Mouse (Mus musculus): Measurements from ENCODE around the gene Nol4l.
A peak's percentile ranks its signal among the peaks of the same experiment; 100 is the strongest.

Gene Nol4l

GRCm38 (mm10) chr2:153445137-153446016, 84.4 kb downstream of the Nol4l start:
- DNase-seq (ENCODE audit: low spot score in 2 of 2), result peak in 1 of 2 experiments; percentile 43

DNA sequence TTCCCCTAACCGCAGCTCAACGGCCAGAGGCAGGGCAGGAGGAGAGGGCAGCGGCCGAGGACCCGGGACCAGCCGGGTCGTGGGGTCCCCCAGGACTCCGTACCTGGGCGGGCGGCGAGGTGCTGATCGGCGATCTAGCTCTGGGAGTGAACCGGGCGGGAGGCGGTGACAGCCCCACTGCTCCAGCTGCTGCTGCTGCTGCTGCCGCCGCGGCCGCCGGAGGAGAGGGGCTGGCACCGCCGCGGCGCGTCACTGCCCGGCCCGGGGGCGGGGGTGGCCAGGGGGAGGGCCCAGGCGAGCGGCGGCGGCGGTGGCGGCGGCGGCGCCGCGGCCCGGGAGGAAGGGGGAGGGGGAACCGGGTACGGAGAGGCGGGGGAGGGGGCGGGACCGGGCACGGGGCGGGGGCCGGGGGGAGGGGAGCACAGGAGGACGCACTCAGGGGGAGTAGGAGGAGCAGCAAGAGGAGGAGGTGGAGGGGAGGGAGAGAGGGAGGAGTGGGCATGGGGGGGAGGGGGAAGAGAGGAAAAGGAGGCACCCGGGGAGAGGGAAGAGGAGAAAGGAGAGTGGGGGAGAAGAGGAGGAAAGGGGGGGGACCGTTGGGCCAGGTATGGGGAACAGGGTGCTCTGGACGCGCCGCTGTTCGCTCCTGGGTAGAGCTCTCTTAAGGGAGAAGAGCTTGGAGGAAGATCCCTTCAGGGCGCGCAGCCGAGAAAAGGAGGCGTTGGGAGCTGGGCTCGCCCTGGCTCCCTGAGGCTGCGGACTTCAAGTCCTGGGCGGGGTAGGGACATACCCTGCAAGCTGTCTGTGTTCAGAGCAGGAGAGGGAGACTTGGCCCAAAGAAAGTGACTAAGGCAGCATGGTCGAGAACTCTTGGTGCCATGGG, 85.3 kb downstream of the Nol4l start:
- DNase-seq (ENCODE audit: low spot score in 2 of 2), result peak; percentile 43 to 44

DNA sequence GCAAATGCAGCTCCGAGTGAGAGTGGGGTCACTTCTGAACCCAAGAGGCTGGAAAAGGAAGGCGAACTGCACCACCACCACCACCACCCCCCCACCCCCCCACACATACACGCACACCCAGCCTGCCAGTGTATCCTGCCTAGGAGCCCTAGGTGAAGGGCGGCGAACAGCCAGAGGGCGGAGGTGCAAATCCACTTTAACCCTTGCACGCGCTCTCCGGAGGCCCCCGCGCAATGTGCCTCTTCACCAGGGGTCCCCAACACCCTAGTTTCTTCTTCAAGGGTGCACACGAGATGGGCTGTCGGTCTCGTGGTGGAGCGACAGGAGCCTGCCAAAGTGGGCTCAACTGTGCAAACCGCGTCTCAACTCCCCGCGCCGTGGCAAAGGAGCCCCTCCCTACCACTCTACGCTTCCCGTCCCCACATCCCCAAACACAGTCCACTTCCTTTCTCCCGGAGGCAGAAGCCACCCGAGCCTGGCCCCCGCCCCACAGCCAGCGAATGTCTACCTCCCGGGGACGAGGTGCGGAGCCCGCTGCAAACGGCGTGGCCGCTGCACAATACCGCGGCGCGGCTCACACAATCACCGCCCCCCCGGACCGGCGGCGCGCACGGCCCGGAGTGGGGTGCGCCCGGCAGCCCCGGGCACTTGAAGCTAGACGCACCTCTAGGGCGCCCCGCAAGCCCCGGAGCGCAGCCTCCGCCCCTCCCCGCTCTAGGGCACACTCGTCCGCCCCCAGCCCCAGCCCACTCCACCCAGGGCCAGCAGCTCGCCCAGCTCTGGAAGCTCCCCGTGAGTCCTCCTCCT, 86.1 kb downstream of the Nol4l start:
- DNase-seq (ENCODE audit: low spot score in 2 of 2), result peak in 1 of 2 experiments; percentile 63

GRCm38 (mm10) chr2:153442720-153443119, 87.1 kb downstream of the Nol4l start:
- no peak for DNase-seq (ENCODE audit: low spot score in 2 of 2)

DNA sequence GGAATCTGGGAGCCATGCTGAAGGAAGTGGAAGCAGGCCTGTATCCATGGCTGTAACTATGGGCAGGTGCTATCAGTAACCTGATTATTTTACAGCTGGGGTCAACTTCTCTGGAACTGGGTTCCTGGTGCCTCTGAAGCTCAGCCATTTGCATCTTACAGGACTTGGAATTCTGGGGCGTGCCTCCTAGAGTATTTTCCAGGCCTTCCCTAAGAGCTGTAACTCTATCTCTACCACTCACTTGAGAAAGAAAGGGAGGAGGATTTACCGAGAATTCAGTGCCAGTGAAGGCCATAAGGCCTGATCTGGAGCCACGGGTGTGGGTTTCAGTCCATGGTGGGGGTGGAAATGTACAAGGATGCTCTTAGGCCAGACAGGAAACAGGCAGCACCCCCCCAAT, 88.5 kb downstream of the Nol4l start:
- DNase-seq (ENCODE audit: low spot score in 2 of 2), result no peak

DNA sequence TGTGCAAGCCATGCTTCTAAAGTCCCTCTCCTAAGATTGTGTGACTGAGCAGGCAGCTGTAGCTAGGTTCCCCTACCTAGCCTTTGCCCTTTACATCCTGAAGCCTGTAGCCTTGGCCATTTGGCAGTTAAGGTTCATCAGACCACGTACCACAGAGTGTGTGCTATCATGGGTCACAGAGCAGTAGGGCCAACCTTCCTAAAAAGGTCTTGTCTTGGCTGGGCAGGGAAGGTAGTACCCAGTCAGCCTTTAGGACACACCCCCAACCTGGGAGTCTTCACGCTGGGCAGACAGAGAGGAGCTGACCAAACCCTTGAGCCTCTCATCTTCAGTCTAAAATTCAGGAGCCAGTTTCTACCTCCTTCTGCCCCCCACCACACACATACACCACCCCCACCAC, 89.0 kb downstream of the Nol4l start:
- DNase-seq (ENCODE audit: low spot score in 2 of 2), result no peak

DNA sequence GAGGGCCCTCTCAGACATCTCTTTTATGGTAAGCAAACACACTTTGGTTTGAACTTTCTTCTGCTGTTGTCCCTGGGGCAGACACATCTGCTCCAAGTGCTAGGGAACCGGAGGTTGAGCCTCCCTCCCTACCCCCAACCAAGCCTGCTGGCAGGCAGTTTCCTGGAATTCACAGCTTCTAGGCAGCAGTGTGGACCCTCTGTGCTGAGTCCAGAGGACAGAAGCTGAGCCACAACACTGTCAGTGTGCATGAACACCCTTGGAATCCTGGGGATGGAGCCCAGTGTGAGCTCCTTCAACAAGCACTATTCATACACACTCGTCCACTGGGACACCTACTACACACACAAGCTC, 92.5 kb downstream of the Nol4l start:
- DNase-seq (ENCODE audit: low spot score in 2 of 2), result no peak

- no peak for DNase-seq (ENCODE audit: low spot score in 2 of 2)
Measured at GRCm38 (mm10) chr2:153436641-153437305, 93.0 kb downstream of the Nol4l start.

DNA sequence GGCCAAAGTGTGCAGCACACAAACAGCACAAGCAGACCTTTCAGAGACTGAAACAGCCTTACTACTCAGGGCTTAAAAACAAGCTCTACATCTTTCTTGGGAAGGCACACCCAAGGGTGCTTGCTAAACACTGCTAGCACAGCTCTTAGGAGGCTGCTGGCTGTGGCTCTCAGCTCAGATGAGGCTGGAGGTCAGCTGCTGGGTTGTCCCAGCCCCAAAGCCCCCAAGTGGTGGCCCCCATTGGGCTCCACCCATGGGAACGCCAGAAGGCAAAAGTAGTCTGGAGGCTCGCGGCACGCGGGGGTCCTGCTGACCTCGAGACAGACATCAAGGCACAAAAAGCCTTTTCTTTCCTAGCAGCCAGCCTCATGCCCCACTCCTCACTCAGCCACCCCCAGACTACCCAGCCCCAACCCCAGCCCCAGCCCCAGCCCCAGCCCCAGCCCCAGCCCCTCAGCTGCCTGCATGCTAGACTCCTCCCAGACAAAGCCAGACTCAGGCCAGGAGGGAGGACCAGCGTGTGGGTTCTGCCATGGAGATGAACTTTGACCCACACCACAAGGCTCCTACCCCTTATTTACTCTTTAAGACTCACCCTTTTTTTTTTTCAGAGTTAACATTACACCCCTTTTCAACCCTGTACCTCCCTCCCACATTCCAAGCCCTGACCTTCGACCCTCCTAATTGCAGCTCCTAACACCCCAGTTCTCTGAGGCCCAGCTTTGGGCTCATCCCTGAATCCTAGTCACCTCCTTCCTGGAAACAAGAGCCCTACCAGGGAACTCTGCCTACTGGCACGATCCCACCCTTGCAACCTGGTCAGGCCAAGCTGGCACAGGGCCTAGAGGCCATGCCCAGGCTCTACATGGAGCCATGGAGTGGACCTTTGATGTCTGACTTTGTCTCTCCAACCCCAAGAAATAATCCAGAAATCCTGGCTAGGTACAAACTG, 94.6 kb downstream of the Nol4l start:
- no peak for DNase-seq (ENCODE audit: low spot score in 2 of 2)

DNA sequence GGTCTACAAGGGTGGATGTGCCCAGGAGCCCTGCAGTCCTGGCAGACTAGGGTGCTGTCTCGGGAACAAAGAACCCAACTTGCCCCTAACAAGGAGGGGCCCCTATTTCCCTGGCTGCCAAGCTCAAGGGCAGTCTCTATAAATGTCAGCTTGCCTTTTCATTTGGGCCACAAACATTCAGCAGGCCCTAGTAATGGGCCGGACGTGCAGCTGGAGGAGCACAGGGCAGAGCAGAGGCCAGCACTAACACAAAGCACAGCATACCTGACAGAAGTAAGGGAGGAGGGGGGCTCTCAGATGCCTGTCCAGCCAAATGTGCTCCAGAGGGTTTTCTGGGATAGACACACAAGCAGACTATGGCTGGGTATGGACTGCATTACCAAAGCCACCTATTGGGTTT, 95.9 kb downstream of the Nol4l start:
- DNase-seq (ENCODE audit: low spot score in 2 of 2), result no peak

DNA sequence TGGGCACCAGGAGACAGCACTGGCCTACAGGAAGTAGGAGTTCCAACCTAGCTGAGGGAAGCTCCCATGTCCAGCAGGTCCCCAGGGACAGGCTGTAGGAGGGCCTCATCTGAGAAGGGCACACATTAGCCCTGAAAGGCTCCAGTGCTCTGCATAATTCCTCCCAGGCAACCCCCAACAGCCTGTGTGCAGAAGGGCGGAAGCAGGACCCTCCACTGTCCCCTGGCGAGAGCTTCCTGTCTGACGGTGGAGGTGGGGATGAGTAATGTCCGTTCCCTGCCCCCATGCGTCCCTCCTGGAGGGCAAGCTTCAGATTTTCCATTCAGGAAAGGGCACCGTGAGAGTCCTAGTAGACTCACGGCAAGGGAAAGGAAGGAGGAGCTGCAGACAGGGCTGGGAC, 97.3 kb downstream of the Nol4l start:
- DNase-seq (ENCODE audit: low spot score in 2 of 2), result no peak

DNA sequence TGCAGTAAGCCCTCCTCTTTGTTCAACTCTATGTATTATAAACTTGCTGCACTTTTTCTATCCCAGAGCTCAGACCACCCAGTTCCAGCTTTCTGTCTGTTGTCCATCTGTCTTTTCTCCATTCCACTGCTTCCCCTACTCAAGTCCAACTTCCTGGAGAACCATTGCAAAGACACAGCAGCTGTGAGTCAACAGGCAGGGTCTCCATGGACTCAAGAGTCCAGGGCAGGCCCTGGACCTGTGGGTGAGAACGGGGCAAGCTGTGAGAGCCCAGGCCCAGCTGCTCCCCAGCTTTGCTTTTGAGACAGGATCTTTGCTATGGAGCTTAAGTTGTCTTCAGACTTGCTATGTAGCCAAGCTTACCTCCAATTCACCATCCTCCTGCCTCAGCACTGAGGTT, 99.2 kb downstream of the Nol4l start:
- no peak for DNase-seq (ENCODE audit: low spot score in 2 of 2)

- DNase-seq (ENCODE audit: low spot score in 2 of 2), result no peak
Measured at GRCm38 (mm10) chr2:153428485-153428884, 101.3 kb downstream of the Nol4l start.

DNA sequence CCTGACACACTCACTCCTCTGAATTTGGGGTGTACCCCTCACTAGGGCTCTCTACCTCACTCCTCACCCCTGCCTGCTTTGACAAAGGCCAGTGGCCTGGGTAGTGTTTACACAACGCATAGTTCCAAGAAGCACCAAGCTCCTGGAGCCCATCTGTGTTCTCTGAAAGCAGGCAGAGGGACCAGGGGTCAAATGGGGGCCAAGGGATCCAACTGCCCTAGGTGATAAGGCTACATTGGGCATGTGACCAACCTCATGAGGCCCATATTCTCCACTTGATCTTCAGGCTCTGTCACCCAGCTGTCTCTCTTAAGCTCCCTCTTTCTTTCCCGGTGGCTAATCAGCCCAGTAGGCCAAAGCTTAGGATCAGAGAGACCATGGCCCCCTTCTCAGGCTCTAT, 102.8 kb downstream of the Nol4l start:
- no peak for DNase-seq (ENCODE audit: low spot score in 2 of 2)

DNA sequence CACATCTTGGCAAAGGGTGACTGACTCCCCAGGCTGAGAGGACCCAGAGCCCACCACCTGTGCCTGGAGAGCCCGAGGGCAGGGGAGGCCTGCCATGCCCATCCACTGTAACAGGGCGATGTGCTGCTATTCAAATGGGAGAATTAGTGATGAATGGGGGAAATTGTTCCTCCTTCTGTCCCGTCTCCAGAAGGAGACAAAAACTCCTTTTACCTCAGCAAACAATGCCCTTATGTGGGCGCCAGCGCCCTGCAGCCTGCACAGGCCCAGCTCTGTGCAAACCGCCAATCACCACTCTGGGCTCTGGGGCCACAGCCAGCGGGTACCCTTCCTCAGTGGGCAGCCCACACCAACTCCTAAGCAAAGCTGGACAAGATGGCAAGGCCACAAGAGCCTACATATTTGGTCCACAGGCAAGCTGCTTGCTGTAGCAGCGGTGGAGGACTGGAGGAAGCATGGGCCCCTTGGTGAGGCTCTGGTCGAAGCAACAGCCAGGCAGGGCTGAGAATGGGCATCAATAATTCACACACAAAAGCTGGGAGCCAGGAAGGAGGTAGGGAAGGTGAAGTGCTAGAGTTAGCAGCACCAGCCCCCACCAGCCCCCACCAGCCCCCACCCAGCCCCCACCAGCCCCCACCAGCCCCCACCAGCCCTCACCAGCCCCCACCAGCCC, 103.6 kb downstream of the Nol4l start:
- peak in 1 of 2 experiments; percentile 44 for DNase-seq (ENCODE audit: low spot score in 2 of 2)

DNA sequence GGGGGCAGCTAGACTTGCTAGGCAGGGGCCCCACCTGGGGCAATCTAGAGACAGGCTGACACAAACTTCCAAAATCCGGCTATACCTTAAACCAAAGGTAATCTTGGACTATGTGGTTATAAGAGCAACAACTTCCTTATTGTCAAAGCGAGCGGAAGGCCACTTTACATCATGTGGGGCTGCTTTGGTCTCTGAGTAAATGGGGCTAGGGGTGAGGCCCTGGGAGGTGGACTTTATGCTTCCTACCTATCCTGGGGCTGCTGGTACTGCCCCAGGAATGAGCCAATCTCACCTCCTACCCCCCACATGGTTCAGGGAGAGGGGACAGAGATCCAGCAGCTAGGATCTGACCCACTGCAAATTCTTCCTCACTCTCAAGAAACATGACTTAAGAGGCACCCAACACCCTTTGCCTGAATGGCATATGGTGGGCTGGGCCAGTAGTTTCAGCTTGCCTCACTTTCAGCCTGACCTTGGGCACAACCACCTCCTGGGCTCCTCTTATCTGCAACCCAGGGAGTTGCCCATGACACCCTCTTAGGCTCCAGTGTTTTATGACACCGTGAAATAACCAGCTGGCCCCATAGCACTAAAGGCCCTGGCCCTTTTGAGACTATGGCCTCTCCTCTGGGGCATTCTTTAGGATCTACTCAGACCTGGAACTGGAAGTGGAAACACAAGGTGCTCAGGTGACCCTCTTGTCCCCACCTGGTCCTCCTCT, 104.5 kb downstream of the Nol4l start:
- DNase-seq (ENCODE audit: low spot score in 2 of 2), result no peak

- no peak for DNase-seq (ENCODE audit: low spot score in 2 of 2)
Measured at GRCm38 (mm10) chr2:153424557-153424956, 105.2 kb downstream of the Nol4l start.

GRCm38 (mm10) chr2:153423113-153423512, 106.7 kb downstream of the Nol4l start:
- no peak for DNase-seq (ENCODE audit: low spot score in 2 of 2)

DNA sequence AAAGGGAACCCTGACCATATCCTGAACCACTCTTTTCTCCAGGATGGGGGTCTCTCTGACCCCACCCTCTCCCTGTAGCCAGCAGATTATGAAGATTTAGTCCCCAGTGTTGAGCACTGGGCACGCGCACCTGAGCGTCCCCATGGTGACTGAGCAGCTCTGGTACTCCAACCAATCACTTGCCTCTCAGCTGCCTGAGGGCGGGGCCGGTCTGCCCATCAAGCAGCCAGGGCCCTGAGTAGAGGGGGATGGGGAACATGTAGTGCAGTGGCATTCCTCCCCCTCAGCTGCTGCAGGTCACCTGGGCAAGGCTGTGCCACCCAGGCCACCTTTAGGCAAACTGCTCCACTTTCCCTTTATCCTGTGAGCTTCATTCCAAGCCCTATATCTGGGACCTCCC, 107.7 kb downstream of the Nol4l start:
- DNase-seq (ENCODE audit: low spot score in 2 of 2), result peak; percentile 49 to 61

All from frontal cortex, postnatal 10 days (tissue).